Mouse (Mus musculus): Measurements from ENCODE around the gene Rapgef6. TPM values are rescaled to one million over a fixed set of nuclear protein-coding genes. Genes with fewer than 3 reads are reported as not detected.

Gene Rapgef6
- polyA plus RNA-seq, 1 experiment from 2014 or later: 27.8 TPM

GRCm38 (mm10) chr11:54697611-54698010 lies 175.0 kb downstream of the Rapgef6 start:
- Histone ChIP-seq H3K4me2 (ENCODE audit: low read depth, low read length) (no peak overlapping the region), H3K4me3 (ENCODE audit: low read depth, low read length) (no peak overlapping the region), H3K9ac (replicated peaks; ENCODE audit: low read length) (no peak overlapping the region), H3K27ac (replicated peaks; ENCODE audit: low read depth, low read length) (no peak overlapping the region), H3K4me1 (ENCODE audit: control insufficient read depth, insufficient read depth, low read length) (no peaks in the 10 kb centered on the region), H3K27me3 (ENCODE audit: control insufficient read depth, insufficient read depth, low read length) (no peaks in the 10 kb centered on the region), H3K9me3 (replicated peaks; ENCODE audit: control insufficient read depth, low read length) (no peaks in the 10 kb centered on the region), H3K36me3 (replicated peaks; ENCODE audit: control insufficient read depth, insufficient read depth, low read depth, low read length) (peaks cover 3% of the 10 kb centered on the region; the same call in 1 of the 2 replicates)
- 88% methylated on average over 5 of the region's 5 CpGs for WGBS
- ATAC-seq (replicated peaks; ENCODE audit: insufficient number of reproducible peaks, low FRiP score, low TSS enrichment, low read depth) (no peak), DNase-seq (ENCODE audit: low spot score) (no peak)

GRCm38 (mm10) chr11:54698636-54699035 lies 176.0 kb downstream of the Rapgef6 start:
- no peak overlapping the region for H3K27ac ChIP-seq (replicated peaks; ENCODE audit: low read depth, low read length)
- no peak for ATAC-seq (replicated peaks; ENCODE audit: insufficient number of reproducible peaks, low FRiP score, low TSS enrichment, low read depth)

GRCm38 (mm10) chr11:54699972-54700371 lies 177.3 kb downstream of the Rapgef6 start:
- Histone ChIP-seq H3K36me3 (replicated peaks; ENCODE audit: control insufficient read depth, insufficient read depth, low read depth, low read length) (no peaks in the 10 kb centered on the region), H3K4me3 (ENCODE audit: low read depth, low read length) (no peak overlapping the region), H3K9ac (replicated peaks; ENCODE audit: low read length) (no peak overlapping the region), H3K27me3 (ENCODE audit: control insufficient read depth, insufficient read depth, low read length) (no peaks in the 10 kb centered on the region), H3K4me2 (ENCODE audit: low read depth, low read length) (no peak overlapping the region), H3K9me3 (replicated peaks; ENCODE audit: control insufficient read depth, low read length) (no peaks in the 10 kb centered on the region), H3K27ac (replicated peaks; ENCODE audit: low read depth, low read length) (no peak overlapping the region), H3K4me1 (ENCODE audit: control insufficient read depth, insufficient read depth, low read length) (no peaks in the 10 kb centered on the region)
- 82% methylated on average over 3 of the region's 3 CpGs for WGBS
- DNase-seq (ENCODE audit: low spot score) (no peak), ATAC-seq (replicated peaks; ENCODE audit: insufficient number of reproducible peaks, low FRiP score, low TSS enrichment, low read depth) (no peak)

More at GRCm38 (mm10) chr11:54698636-54699035, 176.0 kb downstream of the Rapgef6 start:
- no peak overlapping the region for H3K4me2 ChIP-seq (ENCODE audit: low read depth, low read length)
- peaks cover 3% of the 10 kb centered on the region; the same call in 1 of the 2 replicates for H3K36me3 ChIP-seq (replicated peaks; ENCODE audit: control insufficient read depth, insufficient read depth, low read depth, low read length)
- H3K9ac ChIP-seq (replicated peaks; ENCODE audit: low read length): no peak overlapping the region
- no peaks in the 10 kb centered on the region for H3K9me3 ChIP-seq (replicated peaks; ENCODE audit: control insufficient read depth, low read length)
- no peak for DNase-seq (ENCODE audit: low spot score)
- no peaks in the 10 kb centered on the region for H3K27me3 ChIP-seq (ENCODE audit: control insufficient read depth, insufficient read depth, low read length)
- no peaks in the 10 kb centered on the region for H3K4me1 ChIP-seq (ENCODE audit: control insufficient read depth, insufficient read depth, low read length)
- 91% methylated on average over 7 of the region's 7 CpGs for WGBS
- H3K4me3 ChIP-seq (ENCODE audit: low read depth, low read length): no peak overlapping the region

GRCm38 (mm10) chr11:54701848-54702247 lies 179.2 kb downstream of the Rapgef6 start:
- H3K9ac ChIP-seq (replicated peaks; ENCODE audit: low read length): no peak overlapping the region
- no peak for DNase-seq (ENCODE audit: low spot score)
- no peaks in the 10 kb centered on the region for H3K27me3 ChIP-seq (ENCODE audit: control insufficient read depth, insufficient read depth, low read length)
- no peak for ATAC-seq (replicated peaks; ENCODE audit: insufficient number of reproducible peaks, low FRiP score, low TSS enrichment, low read depth)
- no peak overlapping the region for H3K4me3 ChIP-seq (ENCODE audit: low read depth, low read length)
- 93% methylated on average over 8 of the region's 8 CpGs for WGBS
- no peak overlapping the region for H3K27ac ChIP-seq (replicated peaks; ENCODE audit: low read depth, low read length)
- no peak overlapping the region for H3K4me2 ChIP-seq (ENCODE audit: low read depth, low read length)
- H3K4me1 ChIP-seq (ENCODE audit: control insufficient read depth, insufficient read depth, low read length): no peaks in the 10 kb centered on the region
- H3K36me3 ChIP-seq (replicated peaks; ENCODE audit: control insufficient read depth, insufficient read depth, low read depth, low read length): no peaks in the 10 kb centered on the region
- H3K9me3 ChIP-seq (replicated peaks; ENCODE audit: control insufficient read depth, low read length): no peaks in the 10 kb centered on the region

- Histone ChIP-seq H3K27me3 (ENCODE audit: control insufficient read depth, insufficient read depth, low read length) (no peaks in the 10 kb centered on the region), H3K4me1 (ENCODE audit: control insufficient read depth, insufficient read depth, low read length) (no peaks in the 10 kb centered on the region), H3K9ac (replicated peaks; ENCODE audit: low read length) (no peak overlapping the region), H3K4me2 (ENCODE audit: low read depth, low read length) (no peak overlapping the region), H3K9me3 (replicated peaks; ENCODE audit: control insufficient read depth, low read length) (no peaks in the 10 kb centered on the region), H3K4me3 (ENCODE audit: low read depth, low read length) (no peak overlapping the region), H3K36me3 (replicated peaks; ENCODE audit: control insufficient read depth, insufficient read depth, low read depth, low read length) (no peaks in the 10 kb centered on the region), H3K27ac (replicated peaks; ENCODE audit: low read depth, low read length) (no peak overlapping the region)
- DNase-seq (ENCODE audit: low spot score) (peak; percentile 77), ATAC-seq (replicated peaks; ENCODE audit: insufficient number of reproducible peaks, low FRiP score, low TSS enrichment, low read depth) (no peak)
- 32% methylated on average over 4 of the region's 4 CpGs for WGBS
Measured at GRCm38 (mm10) chr11:54703306-54703705, 180.7 kb downstream of the Rapgef6 start.

- Histone ChIP-seq H3K4me3 (ENCODE audit: low read depth, low read length) (no peak overlapping the region), H3K4me2 (ENCODE audit: low read depth, low read length) (no peak overlapping the region), H3K4me1 (ENCODE audit: control insufficient read depth, insufficient read depth, low read length) (no peaks in the 10 kb centered on the region), H3K27ac (replicated peaks; ENCODE audit: low read depth, low read length) (no peak overlapping the region), H3K27me3 (ENCODE audit: control insufficient read depth, insufficient read depth, low read length) (no peaks in the 10 kb centered on the region), H3K9me3 (replicated peaks; ENCODE audit: control insufficient read depth, low read length) (no peaks in the 10 kb centered on the region), H3K9ac (replicated peaks; ENCODE audit: low read length) (no peak overlapping the region), H3K36me3 (replicated peaks; ENCODE audit: control insufficient read depth, insufficient read depth, low read depth, low read length) (no peaks in the 10 kb centered on the region)
- 94% methylated on average over 2 of the region's 2 CpGs for WGBS
- no peak for DNase-seq (ENCODE audit: low spot score)
- no peak for ATAC-seq (replicated peaks; ENCODE audit: insufficient number of reproducible peaks, low FRiP score, low TSS enrichment, low read depth)
Measured at GRCm38 (mm10) chr11:54708153-54708552, 185.5 kb downstream of the Rapgef6 start.

- no peak overlapping the region for H3K27ac ChIP-seq (replicated peaks; ENCODE audit: low read depth, low read length)
- H3K27me3 ChIP-seq (ENCODE audit: control insufficient read depth, insufficient read depth, low read length): no peaks in the 10 kb centered on the region
- ATAC-seq (replicated peaks; ENCODE audit: insufficient number of reproducible peaks, low FRiP score, low TSS enrichment, low read depth) (no peak), DNase-seq (ENCODE audit: low spot score) (no peak)
- H3K36me3 ChIP-seq (replicated peaks; ENCODE audit: control insufficient read depth, insufficient read depth, low read depth, low read length): no peaks in the 10 kb centered on the region
- WGBS: 74% methylated on average over 2 of the region's 2 CpGs
- H3K9ac ChIP-seq (replicated peaks; ENCODE audit: low read length): no peak overlapping the region
- no peak overlapping the region for H3K4me2 ChIP-seq (ENCODE audit: low read depth, low read length)
- no peaks in the 10 kb centered on the region for H3K9me3 ChIP-seq (replicated peaks; ENCODE audit: control insufficient read depth, low read length)
- H3K4me3 ChIP-seq (ENCODE audit: low read depth, low read length): no peak overlapping the region
- no peaks in the 10 kb centered on the region for H3K4me1 ChIP-seq (ENCODE audit: control insufficient read depth, insufficient read depth, low read length)
Measured at GRCm38 (mm10) chr11:54709645-54710044, 187.0 kb downstream of the Rapgef6 start.

- Histone ChIP-seq H3K4me1 (ENCODE audit: control insufficient read depth, insufficient read depth, low read length) (no peaks in the 10 kb centered on the region), H3K4me2 (ENCODE audit: low read depth, low read length) (no peak overlapping the region), H3K4me3 (ENCODE audit: low read depth, low read length) (no peak overlapping the region), H3K27me3 (ENCODE audit: control insufficient read depth, insufficient read depth, low read length) (no peaks in the 10 kb centered on the region), H3K9ac (replicated peaks; ENCODE audit: low read length) (no peak overlapping the region), H3K36me3 (replicated peaks; ENCODE audit: control insufficient read depth, insufficient read depth, low read depth, low read length) (no peaks in the 10 kb centered on the region; the same call in 1 of the 2 replicates), H3K9me3 (replicated peaks; ENCODE audit: control insufficient read depth, low read length) (no peaks in the 10 kb centered on the region), H3K27ac (replicated peaks; ENCODE audit: low read depth, low read length) (no peak overlapping the region)
- WGBS: 88% methylated on average over 4 of the region's 4 CpGs
- no peak for DNase-seq (ENCODE audit: low spot score)
- no peak for ATAC-seq (replicated peaks; ENCODE audit: insufficient number of reproducible peaks, low FRiP score, low TSS enrichment, low read depth)
Measured at GRCm38 (mm10) chr11:54710512-54711293, 188.1 kb downstream of the Rapgef6 start.

Measured in embryonic facial prominence, embryonic 11.5 days (tissue).